Mouse (Mus musculus) B cell, adult 62 days (primary cell): ENCODE data around the gene Olfr901. TPM values are rescaled to one million over a fixed set of nuclear protein-coding genes. Genes with fewer than 3 reads are reported as not detected.

Experiments
- total RNA-seq: library from RNA; stranded (reverse); gene quantifications from 4 replicates; pipeline ENCODE4 v1.2.4, GENCODE M21; 2023

Gene Olfr901
- not detected in 4 replicates for total RNA-seq

GRCm38 (mm10) chr9:38429155-38429554 is at the start of gene Olfr901:
TSS of gene Olfr901 (plus strand) at chr9:38429455.

GRCm38 (mm10) chr9:38401398-38401797 is 27.9 kb upstream of the Olfr901 start, which contains the start of gene Olfr147:
TSS of gene Olfr147 (plus strand) at chr9:38401698.

DNA sequence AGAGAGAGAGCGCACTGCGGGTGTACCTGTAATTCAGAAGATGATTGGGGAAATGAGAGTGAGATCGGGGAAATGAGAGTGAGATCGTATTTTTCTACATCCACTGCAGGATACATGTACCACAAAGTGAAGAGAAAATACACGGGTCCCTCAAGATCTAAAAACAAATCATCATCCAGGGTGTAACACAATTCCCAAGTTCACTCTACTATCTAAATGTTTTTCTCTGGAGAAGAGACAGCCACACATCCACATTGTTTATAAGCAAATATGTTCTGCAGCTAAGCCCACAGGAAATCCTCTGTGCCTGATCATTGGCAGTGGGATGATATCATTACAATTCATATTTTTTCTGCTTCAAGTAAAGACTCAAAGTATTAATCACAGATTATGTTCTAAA is 18.1 kb downstream of the Olfr901 start, which contains the start of gene Olfr902:
Olfr902 (plus strand) TSS at position 301 of the 400 bp plus-strand sequence.

DNA sequence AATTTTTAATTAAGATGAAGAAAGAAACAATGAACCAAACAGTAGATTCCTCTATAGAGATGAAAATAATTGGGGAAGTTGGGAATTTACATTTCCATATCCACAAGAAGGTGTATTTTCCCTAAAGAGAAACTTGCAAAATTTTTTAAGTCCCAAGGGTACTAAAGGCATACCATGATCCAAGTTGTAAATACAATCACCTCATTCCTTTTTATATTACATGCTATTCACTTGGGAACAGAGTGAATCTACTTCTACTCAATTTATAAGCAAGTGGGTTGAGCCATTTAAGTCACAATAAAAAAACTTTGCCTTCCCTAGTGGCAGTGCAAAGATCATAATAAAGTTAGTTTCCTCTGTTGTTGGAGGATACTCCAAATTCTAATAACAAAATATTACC is 33.6 kb downstream of the Olfr901 start, which contains the start of gene Olfr904:
Olfr904 (plus strand) TSS at position 301 of the 400 bp plus-strand sequence.

GRCm38 (mm10) chr9:38470807-38471206 is 41.6 kb downstream of the Olfr901 start, which contains the start of gene Olfr905:
TSS of gene Olfr905 (plus strand) at chr9:38471107.

Other genes starting within 250 kb of the Olfr901 start
- gene Olfr891, start 248.6 kb upstream of the Olfr901 start, total RNA-seq: not detected in 4 replicates
- not detected in 4 replicates for gene Olfr893, start 221.1 kb upstream of the Olfr901 start, total RNA-seq
- gene Olfr894, start 211.4 kb upstream of the Olfr901 start, total RNA-seq: not detected in 4 replicates
- not detected in 4 replicates for gene Olfr143, start 176.7 kb upstream of the Olfr901 start, total RNA-seq
- not detected in 4 replicates for gene Olfr895, start 161.6 kb upstream of the Olfr901 start, total RNA-seq
- gene Olfr896-ps1, start 138.3 kb upstream of the Olfr901 start, total RNA-seq: not detected in 4 replicates
- not detected in 4 replicates for gene Olfr25, start 100.4 kb upstream of the Olfr901 start, total RNA-seq
- not detected in 4 replicates for gene Olfr898, start 81.0 kb upstream of the Olfr901 start, total RNA-seq
- not detected in 4 replicates for gene Olfr250, start 62.6 kb upstream of the Olfr901 start, total RNA-seq
- not detected in 4 replicates for gene Olfr251, start 52.4 kb upstream of the Olfr901 start, total RNA-seq
- gene Olfr147, start 27.8 kb upstream of the Olfr901 start, total RNA-seq: not detected in 4 replicates
- not detected in 4 replicates for gene Olfr902, start 18.2 kb downstream of the Olfr901 start, total RNA-seq
- not detected in 4 replicates for gene Olfr904, start 33.7 kb downstream of the Olfr901 start, total RNA-seq
- gene Olfr905, start 41.7 kb downstream of the Olfr901 start, total RNA-seq: 0.18 TPM in 1 of 4 replicates, not detected in the others
- gene Olfr906, start 57.6 kb downstream of the Olfr901 start, total RNA-seq: not detected in 4 replicates
- not detected in 4 replicates for gene Olfr907, start 66.3 kb downstream of the Olfr901 start, total RNA-seq
- gene Olfr911-ps1, start 92.1 kb downstream of the Olfr901 start, total RNA-seq: not detected in 4 replicates
- gene Olfr910, start 108.4 kb downstream of the Olfr901 start, total RNA-seq: not detected in 4 replicates
- gene Olfr912, start 150.7 kb downstream of the Olfr901 start, total RNA-seq: not detected in 4 replicates
- not detected in 4 replicates for gene Olfr913, start 163.3 kb downstream of the Olfr901 start, total RNA-seq
- not detected in 4 replicates for gene Olfr914, start 175.6 kb downstream of the Olfr901 start, total RNA-seq
- gene Olfr916, start 230.4 kb downstream of the Olfr901 start, total RNA-seq: not detected in 4 replicates
- gene Olfr917, start 236.4 kb downstream of the Olfr901 start, total RNA-seq: not detected in 4 replicates
- not detected in 4 replicates for gene Olfr918, start 245.1 kb downstream of the Olfr901 start, total RNA-seq